Mouse (Mus musculus): ENCODE measurements around the gene Pabpc1l.

DNA sequence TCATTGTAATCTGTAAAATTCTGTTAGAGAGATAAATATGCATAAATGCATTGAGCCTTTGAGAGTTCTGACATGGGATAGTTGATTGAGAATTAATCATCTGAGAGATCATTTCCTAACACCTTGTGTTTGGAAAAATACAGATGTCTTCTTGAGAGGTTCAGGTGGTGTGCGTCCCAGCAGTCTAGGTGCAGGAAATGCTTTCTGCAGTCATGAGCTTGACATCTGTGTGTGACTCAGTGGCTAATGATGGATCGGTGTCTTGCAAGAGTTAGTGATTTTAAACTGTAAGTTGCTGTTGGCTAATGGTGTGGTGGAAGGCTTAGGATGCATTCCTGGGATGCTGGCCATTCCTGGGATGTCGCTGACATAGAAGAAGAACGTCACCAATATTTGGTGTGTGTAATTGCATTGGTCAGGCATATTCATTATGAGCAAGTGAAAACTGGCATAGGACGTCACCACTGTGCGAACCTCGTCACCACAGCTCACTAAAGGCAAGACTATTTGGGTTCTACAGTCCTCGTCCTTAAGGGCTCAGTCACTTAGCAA lies 51.7 kb downstream of the Pabpc1l start:
- TF ChIP-seq USF1 (IDR thresholded peaks at IDR 0.05; ENCODE audit: low read depth) (no peak), POLR2A (IDR thresholded peaks at IDR 0.05; ENCODE audit: insufficient read length, low read depth) (no peak), POLR2AphosphoS2 (IDR thresholded peaks at IDR 0.05; ENCODE audit: insufficient read length, low read depth) (no peak), SRF (IDR thresholded peaks at IDR 0.05; ENCODE audit: control insufficient read depth, insufficient read length, low read depth) (no peak), TCF3 (IDR thresholded peaks at IDR 0.05; ENCODE audit: insufficient read length, low read depth) (no peak), TCF12 (IDR thresholded peaks at IDR 0.05; ENCODE audit: insufficient read depth, poor library complexity, severe bottlenecking) (no peak), E2F4 (IDR thresholded peaks at IDR 0.05; ENCODE audit: insufficient read depth) (no peak), CEBPB (IDR thresholded peaks at IDR 0.05; ENCODE audit: insufficient read depth, poor library complexity, severe bottlenecking) (no peak), MYOG (IDR thresholded peaks at IDR 0.05; ENCODE audit: control insufficient read depth in 1 of 3, insufficient read depth in 1 of 3, insufficient read length in 2 of 3, low read depth in 2 of 3) (no peak), MYOD1 (IDR thresholded peaks at IDR 0.05; ENCODE audit: control insufficient read depth in 1 of 3, insufficient read length in 2 of 3, low read depth in 2 of 3) (no peak)

Data from myocyte (in vitro differentiated cells).